Mouse (Mus musculus): ENCODE measurements at regions not wholly inside any gene's neighbourhood (a gene's known extent, or its start where the extent isn't known, plus 50 kb on each side); places are given as distances from the start of the nearest gene placed in this dataset.

- H3K36me3 ChIP-seq (ENCODE audit: control insufficient read depth, insufficient read depth, low read length): no peaks in the 10 kb centered on the region
- H3K4me3 ChIP-seq (replicated peaks; ENCODE audit: low read length): no peak overlapping the region
- TF ChIP-seq POLR2A (IDR thresholded peaks at IDR 0.05; ENCODE audit: borderline replicate concordance, extremely low read depth, insufficient read depth, insufficient read length): no peak
- no peaks in the 10 kb centered on the region for H3K4me1 ChIP-seq (ENCODE audit: control insufficient read depth, insufficient read depth, low read length)
- no peaks in the 10 kb centered on the region for H3K27me3 ChIP-seq (ENCODE audit: control insufficient read depth, insufficient read depth, low read length)
- no peak overlapping the region for H3K27ac ChIP-seq (replicated peaks; ENCODE audit: low read depth, low read length)
- 82% methylated on average over 2 of the region's 2 CpGs for WGBS
- DNase-seq (ENCODE audit: low spot score): no peak
- H3K9ac ChIP-seq (ENCODE audit: low read depth, low read length, severe bottlenecking): no peak overlapping the region
- no peak for ATAC-seq (ENCODE audit: low FRiP score, low read depth)
- H3K9me3 ChIP-seq (ENCODE audit: control insufficient read depth, low read length): no peaks in the 10 kb centered on the region
- H3K4me2 ChIP-seq (replicated peaks; ENCODE audit: low read depth, low read length, severe bottlenecking): no peak overlapping the region
Measured at GRCm38 (mm10) chr5:9895297-9895696, 170.3 kb upstream of the Grm3 start.

- Histone ChIP-seq H3K27me3 (ENCODE audit: control insufficient read depth, insufficient read depth, low read length) (no peaks in the 10 kb centered on the region), H3K4me2 (replicated peaks; ENCODE audit: low read depth, low read length, severe bottlenecking) (no peak overlapping the region), H3K9me3 (ENCODE audit: control insufficient read depth, low read length) (no peaks in the 10 kb centered on the region), H3K4me1 (ENCODE audit: control insufficient read depth, insufficient read depth, low read length) (no peaks in the 10 kb centered on the region), H3K4me3 (replicated peaks; ENCODE audit: low read length) (no peak overlapping the region), H3K27ac (replicated peaks; ENCODE audit: low read depth, low read length) (no peak overlapping the region), H3K9ac (ENCODE audit: low read depth, low read length, severe bottlenecking) (no peak overlapping the region), H3K36me3 (ENCODE audit: control insufficient read depth, insufficient read depth, low read length) (no peaks in the 10 kb centered on the region)
- no peak for DNase-seq (ENCODE audit: low spot score)
- no peak for TF ChIP-seq POLR2A (IDR thresholded peaks at IDR 0.05; ENCODE audit: borderline replicate concordance, extremely low read depth, insufficient read depth, insufficient read length)
- WGBS: 41% methylated on average over 1 of the region's 1 CpGs
- no peak for ATAC-seq (ENCODE audit: low FRiP score, low read depth)
Measured at GRCm38 (mm10) chr5:9878063-9878462, 153.1 kb upstream of the Grm3 start.

GRCm38 (mm10) chr5:9869091-9869490 lies 144.1 kb upstream of the Grm3 start:
- Histone ChIP-seq H3K36me3 (ENCODE audit: control insufficient read depth, insufficient read depth, low read length) (no peaks in the 10 kb centered on the region), H3K4me3 (replicated peaks; ENCODE audit: low read length) (no peak overlapping the region), H3K4me2 (replicated peaks; ENCODE audit: low read depth, low read length, severe bottlenecking) (no peak overlapping the region), H3K27me3 (ENCODE audit: control insufficient read depth, insufficient read depth, low read length) (no peaks in the 10 kb centered on the region), H3K9me3 (ENCODE audit: control insufficient read depth, low read length) (no peaks in the 10 kb centered on the region), H3K27ac (replicated peaks; ENCODE audit: low read depth, low read length) (no peak overlapping the region), H3K4me1 (ENCODE audit: control insufficient read depth, insufficient read depth, low read length) (no peaks in the 10 kb centered on the region), H3K9ac (ENCODE audit: low read depth, low read length, severe bottlenecking) (no peak overlapping the region)
- 93% methylated on average over 4 of the region's 4 CpGs for WGBS
- no peak for TF ChIP-seq POLR2A (IDR thresholded peaks at IDR 0.05; ENCODE audit: borderline replicate concordance, extremely low read depth, insufficient read depth, insufficient read length)
- DNase-seq (ENCODE audit: low spot score) (no peak), ATAC-seq (ENCODE audit: low FRiP score, low read depth) (no peak)

GRCm38 (mm10) chr5:9829750-9830149 lies 104.8 kb upstream of the Grm3 start:
- Histone ChIP-seq H3K9ac (ENCODE audit: low read depth, low read length, severe bottlenecking) (no peak overlapping the region), H3K4me2 (replicated peaks; ENCODE audit: low read depth, low read length, severe bottlenecking) (no peak overlapping the region), H3K4me1 (ENCODE audit: control insufficient read depth, insufficient read depth, low read length) (no peaks in the 10 kb centered on the region), H3K27me3 (ENCODE audit: control insufficient read depth, insufficient read depth, low read length) (no peaks in the 10 kb centered on the region), H3K36me3 (ENCODE audit: control insufficient read depth, insufficient read depth, low read length) (no peaks in the 10 kb centered on the region), H3K27ac (replicated peaks; ENCODE audit: low read depth, low read length) (no peak overlapping the region), H3K9me3 (ENCODE audit: control insufficient read depth, low read length) (no peaks in the 10 kb centered on the region), H3K4me3 (replicated peaks; ENCODE audit: low read length) (no peak overlapping the region)
- ATAC-seq (ENCODE audit: low FRiP score, low read depth): no peak
- 73% methylated on average over 1 of the region's 1 CpGs for WGBS
- DNase-seq (ENCODE audit: low spot score): no peak
- TF ChIP-seq POLR2A (IDR thresholded peaks at IDR 0.05; ENCODE audit: borderline replicate concordance, extremely low read depth, insufficient read depth, insufficient read length): no peak

- Histone ChIP-seq H3K9ac (ENCODE audit: low read depth, low read length, severe bottlenecking) (no peak overlapping the region), H3K27me3 (ENCODE audit: control insufficient read depth, insufficient read depth, low read length) (no peaks in the 10 kb centered on the region), H3K36me3 (ENCODE audit: control insufficient read depth, insufficient read depth, low read length) (no peaks in the 10 kb centered on the region), H3K4me2 (replicated peaks; ENCODE audit: low read depth, low read length, severe bottlenecking) (no peak overlapping the region), H3K4me1 (ENCODE audit: control insufficient read depth, insufficient read depth, low read length) (no peaks in the 10 kb centered on the region), H3K9me3 (ENCODE audit: control insufficient read depth, low read length) (no peaks in the 10 kb centered on the region), H3K27ac (replicated peaks; ENCODE audit: low read depth, low read length) (no peak overlapping the region), H3K4me3 (replicated peaks; ENCODE audit: low read length) (no peak overlapping the region)
- no peak for DNase-seq (ENCODE audit: low spot score)
- TF ChIP-seq POLR2A (IDR thresholded peaks at IDR 0.05; ENCODE audit: borderline replicate concordance, extremely low read depth, insufficient read depth, insufficient read length): no peak
- ATAC-seq (ENCODE audit: low FRiP score, low read depth): no peak
Measured at GRCm38 (mm10) chr5:9801707-9802106, 76.7 kb upstream of the Grm3 start.

- Histone ChIP-seq H3K36me3 (ENCODE audit: control insufficient read depth, insufficient read depth, low read length) (no peaks in the 10 kb centered on the region), H3K27ac (replicated peaks; ENCODE audit: low read depth, low read length) (no peak overlapping the region), H3K27me3 (ENCODE audit: control insufficient read depth, insufficient read depth, low read length) (no peaks in the 10 kb centered on the region), H3K4me2 (replicated peaks; ENCODE audit: low read depth, low read length, severe bottlenecking) (no peak overlapping the region), H3K9me3 (ENCODE audit: control insufficient read depth, low read length) (no peaks in the 10 kb centered on the region), H3K4me3 (replicated peaks; ENCODE audit: low read length) (no peak overlapping the region), H3K9ac (ENCODE audit: low read depth, low read length, severe bottlenecking) (no peak overlapping the region), H3K4me1 (ENCODE audit: control insufficient read depth, insufficient read depth, low read length) (no peaks in the 10 kb centered on the region)
- DNase-seq (ENCODE audit: low spot score): peak; percentile 3
- no peak for TF ChIP-seq POLR2A (IDR thresholded peaks at IDR 0.05; ENCODE audit: borderline replicate concordance, extremely low read depth, insufficient read depth, insufficient read length)
- ATAC-seq (ENCODE audit: low FRiP score, low read depth): no peak
Measured at GRCm38 (mm10) chr5:9781107-9781506, 56.1 kb upstream of the Grm3 start.
